Mouse (Mus musculus) megakaryocyte-erythroid progenitor cell, adult 5-6 weeks (primary cell): Measurements from ENCODE around the gene Cuedc2. TPM values are rescaled to one million over a fixed set of nuclear protein-coding genes. Genes with fewer than 3 reads are reported as not detected.
A peak's percentile ranks its signal among the peaks of the same experiment; 100 is the strongest.

Source experiments
- ATAC-seq: replicated peaks from 2 replicates; pipeline ENCODE4 v1.8.0; 2016; ENCODE audit warnings: mild to moderate bottlenecking, inconsistent platforms; ENCODE audit not compliant: severe bottlenecking, poor library complexity, low FRiP score, low TSS enrichment
- total RNA-seq, 2 experiments: library from RNA; stranded (forward) in 1 of 2; stranded (reverse) in 1 of 2; fragments of 200-1000, 215-1000 nt in 1 of 2; fragments of >200 nt in 1 of 2; fragmentation: Nextera tagmentation in 1 of 2; gene quantifications; 2 replicates each; pipeline ENCODE4 v1.2.3; 2014 to 2017

Gene Cuedc2
- total RNA-seq (2014; fragmentation: Nextera tagmentation), result 58.5 and 61.2 TPM in 2 replicates
- 100 and 121 TPM in 2 replicates for total RNA-seq (2017)

GRCm38 (mm10) chr19:46338331-46338936 lies at the start of gene Cuedc2:
Cuedc2 (minus strand) TSS chr19:46338702.
- ATAC-seq, result peak; percentile 88

- ATAC-seq, result no peak
These were observed 43.8 kb upstream of the Cuedc2 start for GRCm38 (mm10) chr19:46382275-46382674.

GRCm38 (mm10) chr19:46375891-46376290 lies 37.4 kb upstream of the Cuedc2 start:
- no peak for ATAC-seq

GRCm38 (mm10) chr19:46375489-46375888 lies 37.0 kb upstream of the Cuedc2 start:
- ATAC-seq, result no peak

GRCm38 (mm10) chr19:46374477-46375088 lies 36.1 kb upstream of the Cuedc2 start:
- no peak for ATAC-seq

- ATAC-seq, result peak; percentile 83
These were observed 30.7 kb upstream of the Cuedc2 start for GRCm38 (mm10) chr19:46369204-46369603.

- ATAC-seq, result no peak
These were observed 29.5 kb upstream of the Cuedc2 start for GRCm38 (mm10) chr19:46367798-46368590.

GRCm38 (mm10) chr19:46363294-46364009 lies 24.9 kb upstream of the Cuedc2 start:
- 0 out of 2 replicates have a peak, but pooled peaks have one; percentile 18 for ATAC-seq

GRCm38 (mm10) chr19:46362104-46362503 lies 23.6 kb upstream of the Cuedc2 start:
- no peak for ATAC-seq

GRCm38 (mm10) chr19:46358381-46358780 lies 19.9 kb upstream of the Cuedc2 start:
- ATAC-seq, result no peak

GRCm38 (mm10) chr19:46357344-46358280 lies 19.1 kb upstream of the Cuedc2 start:
- ATAC-seq, result peak; percentile 58

GRCm38 (mm10) chr19:46356701-46357138 lies 18.2 kb upstream of the Cuedc2 start:
- ATAC-seq, result peak; percentile 88

GRCm38 (mm10) chr19:46350168-46350932 lies 11.8 kb upstream of the Cuedc2 start, which contains the start of gene 2310034G01Rik:
2310034G01Rik (minus strand) TSS chr19:46350302.
- no peak for ATAC-seq

GRCm38 (mm10) chr19:46349550-46349949 lies 11.0 kb upstream of the Cuedc2 start:
- ATAC-seq, result no peak

- ATAC-seq, result peak; percentile 56
These were observed 10.4 kb upstream of the Cuedc2 start for GRCm38 (mm10) chr19:46348761-46349458.

GRCm38 (mm10) chr19:46347936-46348668 lies 9.6 kb upstream of the Cuedc2 start:
- ATAC-seq, result peak; percentile 7; the same call in 1 of the 2 replicates

- no peak for ATAC-seq
These were observed 8.6 kb upstream of the Cuedc2 start for GRCm38 (mm10) chr19:46347146-46347545.
